Mouse (Mus musculus) lung, embryonic 15.5 days (tissue): ENCODE data around the gene Eif4a1. TPM values are rescaled to one million over a fixed set of nuclear protein-coding genes. Genes with fewer than 3 reads are reported as not detected.
A peak's percentile ranks its signal among the peaks of the same experiment; 100 is the strongest.
"Not testable (repeated sequence)": the region's sequence is repeated elsewhere in the genome, so short reads cannot be mapped to it uniquely, and the experiment has no call there.

Experiments
- ATAC-seq: fragments of 200-750 bp; cut with Nextera tagmentation; 2 replicates; pipeline ENCODE4 v1.8.0; 2017; ENCODE audit warnings: moderate number of reproducible peaks, borderline replicate concordance; ENCODE audit not compliant: low FRiP score, low TSS enrichment; ENCODE audit errors: extremely low read depth
- H3K27ac ChIP-seq: fragments of 300-500 bp; sonication (generic); 2 replicates; pipeline ENCODE4 v1.5.1; 2015; ENCODE audit warnings: moderate library complexity, mild to moderate bottlenecking, inconsistent platforms
- H3K27me3 ChIP-seq: fragments of 300-500 bp; sonication (generic); 2 replicates; pipeline ENCODE4 v1.6.1; 2015; ENCODE audit warnings: inconsistent platforms
- H3K36me3 ChIP-seq: fragments of 300-500 bp; sonication (generic); 2 replicates; pipeline ENCODE4 v1.6.1; 2015; ENCODE audit warnings: inconsistent platforms
- H3K4me1 ChIP-seq: fragments of 300-500 bp; sonication (generic); 2 replicates; pipeline ENCODE4 v1.6.1; 2015; ENCODE audit warnings: inconsistent platforms
- H3K4me2 ChIP-seq: fragments of 300-500 bp; sonication (generic); 2 replicates; pipeline ENCODE4 v1.6.1; 2015; ENCODE audit warnings: inconsistent platforms, mild to moderate bottlenecking, moderate library complexity
- H3K4me3 ChIP-seq: fragments of 300-500 bp; sonication (generic); 2 replicates; pipeline ENCODE4 v1.5.1; 2015; ENCODE audit warnings: mild to moderate bottlenecking, inconsistent platforms
- H3K9ac ChIP-seq: fragments of 300-500 bp; sonication (generic); 2 replicates; pipeline ENCODE4 v1.6.1; 2015; ENCODE audit warnings: inconsistent platforms
- H3K9me3 ChIP-seq: fragments of 300-500 bp; sonication (generic); 2 replicates; pipeline ENCODE4 v1.6.1; 2016; ENCODE audit warnings: inconsistent platforms
- WGBS: fragments of 180-500 bp; shearing (Covaris S2); methylation state at CpG from one replicate; pipeline ENCODE4 v1.1.7; 2015; 5-methylcytosine and 5-hydroxymethylcytosine counted together
- polyA plus RNA-seq: library from polyadenylated mRNA; unstranded; fragments of >200 nt; fragmentation: Nextera tagmentation; extraction: Ambion mirVana; gene quantifications from 2 replicates; pipeline ENCODE4 v1.2.1, GENCODE M21; 2015

The Eif4a1 gene
- polyA plus RNA-seq, 1 experiment from 2014 or later: 603 TPM

DNA sequence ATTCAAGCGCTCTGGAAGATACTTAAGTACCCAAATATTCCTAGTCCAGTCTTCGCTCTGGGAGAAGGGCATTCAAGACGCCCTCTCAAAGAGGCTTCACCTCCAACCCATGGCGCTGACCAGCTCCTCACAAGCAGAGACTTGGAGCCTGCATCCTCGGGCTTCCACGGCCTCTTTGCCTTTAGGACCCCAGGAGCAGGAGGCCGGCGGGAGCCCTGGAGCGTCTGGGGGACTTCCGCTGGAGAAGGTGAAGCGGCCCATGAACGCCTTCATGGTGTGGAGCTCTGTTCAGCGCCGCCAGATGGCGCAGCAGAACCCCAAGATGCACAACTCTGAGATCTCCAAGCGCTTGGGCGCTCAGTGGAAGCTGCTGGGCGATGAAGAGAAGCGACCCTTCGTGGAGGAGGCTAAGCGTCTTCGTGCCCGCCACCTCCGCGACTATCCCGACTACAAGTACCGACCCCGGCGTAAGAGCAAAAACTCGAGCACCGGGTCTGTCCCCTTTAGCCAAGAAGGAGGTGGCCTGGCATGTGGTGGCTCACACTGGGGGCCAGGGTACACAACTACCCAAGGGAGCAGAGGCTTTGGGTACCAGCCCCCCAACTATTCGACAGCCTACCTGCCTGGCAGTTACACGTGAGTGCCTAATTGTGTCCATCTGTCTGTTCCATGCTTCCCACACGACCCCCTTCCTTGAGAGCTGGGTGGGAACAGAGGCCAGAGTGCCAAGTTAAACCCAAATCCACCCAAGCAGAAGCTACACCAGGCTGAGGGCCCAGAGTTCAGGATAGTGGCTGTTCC lies 16.8 kb downstream of the Eif4a1 start, which contains the start of gene Sox15:
Gene Sox15, plus strand, starts transcription at position 51 of the 801 bp plus-strand sequence.
- Histone ChIP-seq H3K4me1 (peaks cover 20% of the 10 kb centered on the region), H3K4me2 (peak within 1 kb of the TSS; percentile 16; the same call in 1 of the 2 replicates), H3K27me3 (no peaks in the 10 kb centered on the region), H3K36me3 (peaks cover 69% of the 10 kb centered on the region), H3K4me3 (no peak within 1 kb of the TSS), H3K27ac (peak within 1 kb of the TSS; percentile 69), H3K9me3 (no peaks in the 10 kb centered on the region), H3K9ac (0 out of 2 replicates have a peak within 1 kb of the TSS, but pooled peaks have one; percentile 14)
- 19% methylated on average over 34 of the region's 34 CpGs for WGBS
- peak; percentile 73 for ATAC-seq

DNA sequence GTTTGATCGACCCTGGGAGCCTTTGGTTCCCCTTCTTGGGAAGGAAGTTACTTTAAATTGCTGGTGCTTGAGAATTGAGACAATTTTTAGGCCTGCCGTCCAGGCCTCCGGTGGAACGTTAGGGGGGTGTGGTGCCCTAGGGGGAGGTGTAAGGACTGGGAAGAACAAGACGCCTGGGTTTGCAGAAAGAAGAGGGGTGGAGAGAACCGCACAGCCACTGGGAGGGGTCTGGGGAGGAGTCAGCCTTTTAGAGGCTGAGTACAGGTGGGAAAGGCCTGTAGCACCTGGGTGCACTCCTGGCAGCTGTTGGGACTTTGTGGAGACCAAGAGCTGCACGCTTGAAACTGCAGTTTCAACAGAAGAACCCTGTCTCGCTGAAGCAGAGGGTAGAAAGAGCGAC lies 17.5 kb downstream of the Eif4a1 start:
- no peak overlapping the region for H3K4me2 ChIP-seq
- H3K27me3 ChIP-seq: no peaks in the 10 kb centered on the region
- H3K9ac ChIP-seq: no peak overlapping the region
- peaks cover 76% of the 10 kb centered on the region for H3K36me3 ChIP-seq
- 38% methylated on average over 9 of the region's 9 CpGs for WGBS
- no peaks in the 10 kb centered on the region for H3K9me3 ChIP-seq
- no peak for ATAC-seq
- peaks cover 20% of the 10 kb centered on the region for H3K4me1 ChIP-seq
- peak overlapping the region; percentile 69 for H3K27ac ChIP-seq
- no peak overlapping the region for H3K4me3 ChIP-seq

DNA sequence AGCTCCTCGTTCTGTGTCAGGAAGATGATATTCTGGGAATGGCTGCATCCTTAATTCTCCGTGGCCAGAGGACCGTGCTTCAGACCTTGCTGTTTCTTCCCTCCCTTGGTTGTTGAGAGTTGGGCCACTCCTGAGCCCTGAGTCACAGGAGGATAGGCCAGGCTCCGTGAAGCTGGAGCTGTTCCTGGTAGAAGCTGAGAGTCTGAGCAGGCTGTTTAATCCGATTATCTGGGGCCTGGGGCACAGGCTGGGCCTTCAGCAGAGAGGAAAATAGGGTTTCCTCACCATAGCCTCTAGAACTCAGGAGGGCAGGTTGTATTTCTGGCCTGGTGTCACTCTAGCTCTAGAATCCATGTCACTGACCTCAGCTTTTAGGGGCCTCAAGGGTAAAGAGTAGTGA lies 18.8 kb downstream of the Eif4a1 start:
- H3K27ac ChIP-seq: no peak overlapping the region
- ATAC-seq: no peak
- H3K9ac ChIP-seq: no peak overlapping the region
- peaks cover 20% of the 10 kb centered on the region for H3K4me1 ChIP-seq
- H3K9me3 ChIP-seq: no peaks in the 10 kb centered on the region
- no peaks in the 10 kb centered on the region for H3K27me3 ChIP-seq
- H3K36me3 ChIP-seq: peaks cover 77% of the 10 kb centered on the region
- 66% methylated on average over 5 of the region's 5 CpGs for WGBS
- H3K4me2 ChIP-seq: no peak overlapping the region
- no peak overlapping the region for H3K4me3 ChIP-seq

DNA sequence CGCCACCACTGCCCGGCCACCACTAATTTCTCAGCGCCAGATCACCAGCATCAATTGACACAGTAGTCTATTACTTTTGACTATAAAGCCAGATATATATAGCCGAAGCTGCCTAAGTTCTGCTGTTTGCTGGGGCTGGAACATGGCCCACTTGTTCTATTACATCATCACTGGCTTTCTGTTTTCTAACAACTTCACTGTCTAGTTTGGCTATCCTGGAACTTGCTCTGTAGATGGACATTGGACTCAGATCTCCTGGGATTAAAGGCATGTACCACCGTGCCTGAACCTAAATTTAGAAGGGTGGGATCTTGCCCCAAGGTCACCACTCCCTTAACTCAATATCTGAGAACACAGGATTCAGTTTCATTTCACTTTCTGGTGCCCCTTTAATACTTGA lies 26.4 kb downstream of the Eif4a1 start:
- no peaks in the 10 kb centered on the region for H3K27me3 ChIP-seq
- H3K36me3 ChIP-seq: peaks cover 96% of the 10 kb centered on the region
- H3K4me1 ChIP-seq: no peaks in the 10 kb centered on the region
- H3K4me2 ChIP-seq: no peak overlapping the region
- H3K9me3 ChIP-seq: no peaks in the 10 kb centered on the region
- no peak overlapping the region for H3K27ac ChIP-seq
- WGBS: 91% methylated on average over 5 of the region's 5 CpGs
- no peak overlapping the region for H3K9ac ChIP-seq
- H3K4me3 ChIP-seq: no peak overlapping the region
- ATAC-seq: no peak

DNA sequence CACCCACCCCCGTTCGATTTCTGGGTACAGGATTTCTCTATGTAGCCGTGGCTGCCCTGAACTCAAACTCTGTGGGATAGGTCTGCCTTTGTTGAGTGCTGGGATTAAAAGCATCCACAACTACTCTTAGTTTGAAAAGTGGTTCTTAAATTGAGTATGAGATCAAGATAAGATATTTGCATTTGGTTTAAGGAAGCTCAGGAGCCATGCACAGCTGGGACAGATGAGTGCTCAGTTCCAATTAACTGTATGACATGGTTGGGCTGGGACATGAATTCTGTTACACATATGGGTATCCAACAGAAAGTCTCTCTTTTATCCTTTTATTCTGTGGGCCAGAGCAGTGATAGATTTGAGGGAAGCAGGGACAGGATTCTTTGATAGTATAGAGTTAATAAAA lies 36.8 kb downstream of the Eif4a1 start:
- WGBS: 56% methylated on average over 3 of the region's 3 CpGs
- Histone ChIP-seq H3K27me3 (no peaks in the 10 kb centered on the region), H3K36me3 (peaks cover 33% of the 10 kb centered on the region), H3K4me1 (peaks cover 23% of the 10 kb centered on the region), H3K9ac (0 out of 2 replicates have a peak overlapping the region, but pooled peaks have one; percentile 7), H3K4me3 (no peak overlapping the region), H3K27ac (no peak overlapping the region), H3K4me2 (peak overlapping the region; percentile 69), H3K9me3 (no peaks in the 10 kb centered on the region)
- no peak for ATAC-seq

DNA sequence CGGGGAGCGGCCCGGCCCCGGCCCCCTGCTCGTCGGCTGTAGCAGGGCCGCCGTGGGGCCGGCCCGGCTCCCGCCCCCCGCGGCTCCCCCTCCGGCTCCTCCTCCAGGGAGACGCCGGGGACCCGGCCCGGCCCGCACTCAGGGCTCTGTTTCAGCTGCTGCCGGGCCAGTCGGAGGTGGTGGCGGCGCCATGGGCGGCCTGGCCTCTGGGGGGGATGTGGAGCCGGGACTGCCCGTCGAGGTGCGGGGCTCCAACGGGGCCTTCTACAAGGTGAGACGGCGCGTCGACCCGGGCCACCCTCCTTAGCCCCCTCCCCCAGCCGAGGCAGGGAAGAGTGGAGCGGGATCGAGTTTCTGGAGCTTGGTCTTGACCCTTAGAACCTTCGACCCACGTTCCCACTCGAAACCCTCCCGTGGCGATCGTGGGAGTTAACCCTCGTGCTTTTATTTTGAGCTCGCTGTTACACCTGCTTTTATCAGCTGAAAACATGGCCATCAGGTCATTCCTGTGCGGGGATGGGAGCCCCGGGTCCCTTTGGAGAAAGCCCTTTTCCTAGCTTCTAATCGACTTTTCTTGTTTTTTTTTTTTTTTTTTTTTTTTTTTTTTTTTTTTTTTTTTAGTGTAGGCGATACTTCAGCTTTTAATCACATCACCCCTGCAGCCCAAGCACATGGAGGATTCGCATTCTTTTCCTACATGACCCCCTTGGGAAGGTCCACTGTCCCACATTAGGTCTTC lies 38.9 kb downstream of the Eif4a1 start:
- peak; percentile 75 for ATAC-seq
- H3K4me2 ChIP-seq: peak overlapping the region; percentile 69
- peaks cover 18% of the 10 kb centered on the region; the same call in 1 of the 2 replicates for H3K36me3 ChIP-seq
- H3K9ac ChIP-seq: peak overlapping the region; percentile 92
- H3K4me1 ChIP-seq: peaks cover 23% of the 10 kb centered on the region
- peak overlapping the region; percentile 98 for H3K27ac ChIP-seq
- H3K4me3 ChIP-seq: peak overlapping the region; percentile 90
- WGBS: under 1% methylated on average over 26 of the region's 50 CpGs
- H3K27me3 ChIP-seq: no peaks in the 10 kb centered on the region
- no peaks in the 10 kb centered on the region for H3K9me3 ChIP-seq

DNA sequence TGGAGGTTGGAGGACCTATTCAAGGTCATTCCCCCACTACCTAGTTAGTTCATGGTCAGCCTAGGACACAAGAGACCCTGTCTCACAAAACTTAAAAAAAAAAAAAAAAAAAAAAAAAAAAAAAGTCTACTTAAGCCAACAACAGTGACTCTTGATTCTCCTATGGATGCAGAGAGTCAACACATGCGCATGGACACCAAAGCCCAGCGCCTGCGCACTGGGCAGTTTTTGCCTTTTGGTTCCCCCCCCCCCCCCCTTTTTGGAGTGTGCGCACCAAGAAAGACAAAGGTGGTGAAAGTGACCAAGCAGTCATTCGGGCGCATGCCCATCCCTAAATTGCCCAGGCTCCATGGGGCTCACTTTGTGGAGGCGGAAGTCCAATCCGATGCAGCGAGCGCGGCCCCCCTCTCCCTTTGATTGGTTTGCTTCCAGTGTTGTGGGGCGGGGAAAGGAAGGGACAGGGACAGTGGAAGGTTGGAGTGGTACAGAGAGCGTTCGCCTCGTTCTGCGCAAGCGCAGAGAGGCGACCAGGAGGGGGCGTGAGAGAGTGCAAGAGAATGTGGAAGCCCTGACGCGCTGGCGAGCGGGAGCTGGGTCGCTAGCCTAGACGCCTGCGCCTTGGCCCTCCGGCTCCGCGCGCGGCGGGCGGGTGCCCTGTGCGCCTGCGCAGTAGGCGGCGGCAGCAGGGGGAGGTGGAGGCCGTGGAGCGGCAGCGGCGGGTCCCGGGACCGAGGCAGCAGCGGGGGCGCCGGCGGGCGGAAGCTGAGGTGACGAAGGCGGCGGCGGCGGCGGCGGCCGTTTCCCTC lies 39.7 kb downstream of the Eif4a1 start, which contains the start of gene Fxr2:
Gene Fxr2, plus strand, starts transcription at position 707 of the 806 bp plus-strand sequence.
- Histone ChIP-seq H3K27ac (peak within 1 kb of the TSS; percentile 98), H3K36me3 (0 out of 2 replicates have a peak, but pooled peaks cover 11% of the 10 kb centered on the region), H3K4me2 (peak within 1 kb of the TSS; percentile 69), H3K9me3 (no peaks in the 10 kb centered on the region), H3K4me3 (peak within 1 kb of the TSS; percentile 90), H3K9ac (peak within 1 kb of the TSS; percentile 92), H3K27me3 (no peaks in the 10 kb centered on the region), H3K4me1 (peaks cover 23% of the 10 kb centered on the region)
- WGBS: 1% methylated on average over 55 of the region's 56 CpGs
- ATAC-seq: peak; percentile 98

DNA sequence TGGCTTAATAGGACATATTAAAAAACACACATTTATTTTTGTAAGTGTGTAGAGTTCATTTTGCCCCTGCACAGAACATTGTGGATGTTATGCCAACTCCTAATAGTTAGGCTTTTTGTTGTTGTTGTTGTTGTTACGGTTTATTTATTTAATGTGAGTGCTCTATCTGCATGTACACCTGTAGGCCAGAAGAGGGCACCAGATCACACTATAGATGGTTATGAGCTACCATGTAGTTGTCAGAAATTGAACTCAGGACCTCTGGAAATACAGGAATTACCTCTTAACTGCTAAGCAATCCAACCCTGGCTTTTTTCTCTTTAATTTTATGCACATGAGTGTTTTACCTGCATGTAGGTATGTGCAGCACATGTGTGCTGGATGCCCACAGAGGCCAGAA lies 42.4 kb downstream of the Eif4a1 start:
- no peaks in the 10 kb centered on the region for H3K27me3 ChIP-seq
- no peaks in the 10 kb centered on the region for H3K9me3 ChIP-seq
- H3K27ac ChIP-seq: no peak overlapping the region
- H3K36me3 ChIP-seq: no peaks in the 10 kb centered on the region
- no peak overlapping the region for H3K4me3 ChIP-seq
- no peak overlapping the region for H3K4me2 ChIP-seq
- peaks cover 12% of the 10 kb centered on the region for H3K4me1 ChIP-seq
- WGBS: 70% methylated on average over 1 of the region's 1 CpGs
- no peak overlapping the region for H3K9ac ChIP-seq
- no peak for ATAC-seq

DNA sequence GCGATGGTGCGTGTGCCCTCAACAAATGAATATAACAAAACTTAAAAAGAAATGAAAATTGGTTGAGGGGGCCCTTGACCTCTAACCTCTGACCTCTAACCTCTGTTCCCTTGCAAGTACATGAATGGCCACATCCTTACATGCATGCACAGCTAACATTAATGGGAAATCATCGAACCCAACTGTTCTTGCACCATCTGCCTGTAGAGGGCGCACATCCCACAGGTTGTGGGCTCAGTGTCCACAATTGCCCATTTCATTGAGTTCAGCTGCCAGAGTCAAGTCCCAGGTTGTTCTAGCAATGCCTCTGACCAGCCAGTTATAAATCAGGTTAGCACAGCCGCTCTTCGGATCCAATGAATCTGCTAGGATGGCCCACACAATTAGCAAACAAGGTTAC lies 43.9 kb downstream of the Eif4a1 start:
- H3K36me3 ChIP-seq: no peaks in the 10 kb centered on the region
- WGBS: 33% methylated on average over 6 of the region's 6 CpGs
- ATAC-seq: no peak
- H3K4me3 ChIP-seq: no peak overlapping the region
- no peak overlapping the region for H3K4me2 ChIP-seq
- no peak overlapping the region for H3K27ac ChIP-seq
- no peaks in the 10 kb centered on the region for H3K9me3 ChIP-seq
- H3K4me1 ChIP-seq: peaks cover 3% of the 10 kb centered on the region; the same call in 1 of the 2 replicates
- H3K9ac ChIP-seq: no peak overlapping the region
- H3K27me3 ChIP-seq: no peaks in the 10 kb centered on the region

DNA sequence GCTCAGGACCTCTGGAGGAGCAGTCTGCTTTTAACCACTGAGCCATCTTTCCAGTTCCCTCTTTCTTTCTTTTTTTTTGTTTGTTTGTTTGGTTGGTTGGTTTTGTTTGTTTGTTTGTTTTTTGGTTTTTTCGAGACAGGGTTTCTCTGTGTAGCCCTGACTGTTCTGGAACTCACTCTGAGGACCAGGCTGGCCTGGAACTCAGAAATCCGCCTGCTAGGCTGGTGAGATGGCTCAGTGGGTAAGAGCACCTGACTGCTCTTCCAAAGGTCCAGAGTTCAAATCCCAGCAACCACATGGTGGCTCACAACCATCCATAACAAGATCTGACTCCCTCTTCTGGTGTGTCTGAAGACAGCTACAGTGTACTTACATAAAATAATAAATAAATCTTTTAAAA lies 47.9 kb downstream of the Eif4a1 start:
- ATAC-seq, H3K36me3 ChIP-seq, H3K9ac ChIP-seq, H3K4me3 ChIP-seq, H3K27me3 ChIP-seq, H3K9me3 ChIP-seq, H3K27ac ChIP-seq, H3K4me2 ChIP-seq: not testable (repeated sequence)
- 68% methylated on average over 2 of the region's 2 CpGs for WGBS
- peaks cover 11% of the 10 kb centered on the region; the same call in 1 of the 2 replicates for H3K4me1 ChIP-seq

DNA sequence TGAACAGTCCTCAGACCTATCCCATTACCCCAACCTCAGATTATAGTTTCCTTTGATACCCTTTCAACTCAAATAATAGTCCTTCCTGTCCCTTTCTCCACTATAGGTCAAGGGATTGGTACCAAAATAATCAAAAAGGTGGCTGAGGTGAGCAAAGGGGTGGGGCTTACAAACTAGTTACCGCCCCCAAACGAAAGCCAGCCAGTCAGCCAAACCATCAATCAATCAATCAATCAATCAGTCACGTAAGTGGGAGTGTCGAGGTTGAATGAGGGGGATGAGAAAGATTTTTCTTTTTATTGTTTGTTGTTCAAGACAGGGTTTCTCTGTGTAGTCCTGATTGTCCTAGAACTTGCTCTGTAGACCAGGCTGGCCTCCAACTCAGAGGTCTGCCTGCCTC lies 49.2 kb downstream of the Eif4a1 start:
- no peaks in the 10 kb centered on the region for H3K27me3 ChIP-seq
- no peak overlapping the region for H3K27ac ChIP-seq
- no peaks in the 10 kb centered on the region for H3K9me3 ChIP-seq
- no peaks in the 10 kb centered on the region for H3K36me3 ChIP-seq
- WGBS: 61% methylated on average over 4 of the region's 4 CpGs
- no peak overlapping the region for H3K4me3 ChIP-seq
- peak overlapping the region; percentile 54; the same call in 1 of the 2 replicates for H3K9ac ChIP-seq
- no peak for ATAC-seq
- H3K4me2 ChIP-seq: peak overlapping the region; percentile 71
- H3K4me1 ChIP-seq: peaks cover 11% of the 10 kb centered on the region; the same call in 1 of the 2 replicates
